ENCODE assay signal across 27 mouse cellular contexts in the genomic region with DNA sequence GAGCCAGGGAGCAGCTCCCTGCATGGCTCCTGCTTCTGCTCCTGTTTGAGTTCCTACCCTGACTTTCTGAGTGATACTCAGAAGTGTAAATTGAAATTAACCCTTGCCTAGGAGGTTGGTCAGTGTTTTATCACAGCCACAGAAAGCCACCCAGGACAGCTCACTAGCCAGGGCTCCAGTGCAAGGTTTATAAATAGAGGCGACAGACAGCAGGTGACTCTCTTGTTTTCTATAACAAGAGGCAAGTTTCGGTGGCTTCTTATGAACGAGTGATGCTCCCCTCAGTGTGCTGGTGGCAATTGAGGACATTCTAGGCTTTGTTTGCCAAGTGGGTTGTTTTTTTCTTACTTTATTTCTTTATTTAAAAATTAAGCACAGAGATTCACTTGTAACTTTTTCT. TPM values are rescaled to one million over a fixed set of nuclear protein-coding genes. Genes with fewer than 3 reads are reported as not detected.
"Had no signal": no experiment of that assay in that cellular context is flagged by ENCODE, and none has a peak within 500 bp of the region (broad histone marks: within the 10 kb centered on the region; RNA-seq: fewer than 3 reads in every experiment).

No protein-coding gene starts in this region.

- H3K4me3 ChIP-seq: midbrain, embryonic 10.5 days; midbrain, embryonic 12.5 days; myocyte; neural tube, embryonic 13.5 days; neural tube, embryonic 15.5 days had no signal

- DNase-seq: lung, embryonic 14.5 days; lung, postnatal 14 days; lung, postnatal 36 days; midbrain, embryonic 14.5 days; retina, postnatal 1 day; right cerebral cortex, adult 18-20 months; right cerebral cortex, postnatal 25 days; right cerebral cortex, postnatal 4 days; spleen, adult 18-20 months; thymus, adult 18-20 months; thymus, postnatal 14 days; thymus, postnatal 36 days had no signal

- H3K27ac ChIP-seq: midbrain, embryonic 10.5 days; midbrain, embryonic 12.5 days; neural tube, embryonic 13.5 days; neural tube, embryonic 15.5 days had no signal

- H3K4me1 ChIP-seq: midbrain, embryonic 12.5 days; neural tube, embryonic 13.5 days; neural tube, embryonic 15.5 days had no signal

- ATAC-seq: midbrain, embryonic 16.5 days had no signal

- H3K9me3 ChIP-seq: midbrain, embryonic 10.5 days; midbrain, embryonic 12.5 days; neural tube, embryonic 13.5 days; neural tube, embryonic 15.5 days had no signal

- H3K9ac ChIP-seq: lung, embryonic 14.5 days; midbrain, embryonic 12.5 days; neural tube, embryonic 13.5 days; neural tube, embryonic 15.5 days had no signal

- H3K4me2 ChIP-seq: lung, embryonic 14.5 days; midbrain, embryonic 12.5 days; neural tube, embryonic 13.5 days; neural tube, embryonic 15.5 days had no signal

- H3K27me3 ChIP-seq: midbrain, embryonic 12.5 days; neural tube, embryonic 13.5 days; neural tube, embryonic 15.5 days had no signal

RNA-seq across cellular contexts. Expression of gene Vmn1r40, which starts 40.4 kb away (rescaled TPM):
- total RNA-seq: megakaryocyte, adult 5-6 weeks; megakaryocyte-erythroid progenitor cell, adult 5-6 weeks had no signal
- polyA plus RNA-seq: liver, embryonic 16.5 days; lung, embryonic 14.5 days; lung, embryonic 16.5 days; midbrain, embryonic 10.5 days; midbrain, embryonic 12.5 days; midbrain, embryonic 14.5 days; midbrain, embryonic 16.5 days; myocyte; neural tube, embryonic 11.5 days; neural tube, embryonic 13.5 days; neural tube, embryonic 15.5 days; small intestine, adult 2 months; stomach, embryonic 14.5 days; stomach, embryonic 16.5 days; thymus, postnatal 0 days had no signal
